Mouse (Mus musculus) spleen, postnatal 36 days (tissue): ENCODE measurements around the gene Mup18.
"Not testable (repeated sequence)": the region's sequence is repeated elsewhere in the genome, so short reads cannot be mapped to it uniquely, and the experiment has no call there.

Source experiments
- DNase-seq, 2 experiments: peaks; one replicate each; pipeline ENCODE4 v3.0.0; 2022; ENCODE audit warnings: low spot score in 2 of 2, mixed read lengths in 1 of 2

Mup18 gene

DNA sequence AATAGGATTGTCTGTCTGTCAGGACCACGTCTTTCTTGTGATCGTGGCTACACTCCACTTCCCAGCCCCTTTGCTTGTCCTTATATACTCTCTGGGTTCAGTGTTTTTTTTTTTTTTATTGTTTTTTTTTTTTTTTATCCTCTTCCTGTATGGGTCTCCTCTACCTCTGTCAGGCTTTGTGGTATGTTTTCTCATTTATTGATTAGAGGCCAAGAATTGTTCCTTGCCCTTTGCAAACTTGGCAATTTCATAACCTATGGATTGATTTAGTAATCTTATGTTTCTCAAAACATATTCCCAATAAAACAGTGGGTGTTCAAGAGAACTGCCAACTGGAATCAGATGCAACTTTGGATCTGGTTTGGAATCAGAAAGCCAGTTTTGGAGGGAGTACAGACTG is at the start of gene Mup18:
Mup18 (minus strand) TSS at position 101 of the 400 bp plus-strand sequence.
- DNase-seq = not testable (repeated sequence)

GRCm38 (mm10) chr4:61714296-61714695 is 40.4 kb upstream of the Mup18 start:
- DNase-seq = not testable (repeated sequence)
